Mouse (Mus musculus) adrenal gland, postnatal 25 days (tissue): ENCODE measurements around the gene Trappc2. TPM values are rescaled to one million over a fixed set of nuclear protein-coding genes. Genes with fewer than 3 reads are reported as not detected.

Source experiments
- total RNA-seq: library from RNA; stranded (reverse); gene quantifications from 2 replicates; pipeline ENCODE4 v1.2.3, GENCODE M21; 2021

The Trappc2 gene
- total RNA-seq, 1 experiment from 2014 or later, result 18.3 TPM

Other genes starting within 250 kb of the Trappc2 start
- gene Gpm6b, start 201.7 kb upstream of the Trappc2 start, total RNA-seq, result 4.9 and 5.4 TPM in 2 replicates
- 6.9 and 9.4 TPM in 2 replicates for gene Ofd1, start 130 bp downstream of the Trappc2 start, total RNA-seq
- 55.3 and 58.7 TPM in 2 replicates for gene Rab9, start 39.3 kb downstream of the Trappc2 start, total RNA-seq
- 5.0 and 7.1 TPM in 2 replicates for gene Tceanc, start 78.0 kb downstream of the Trappc2 start, total RNA-seq
- gene Egfl6, start 145.1 kb downstream of the Trappc2 start, total RNA-seq, result 23.9 and 24.9 TPM in 2 replicates